Mouse (Mus musculus) 3134 (cell line): ENCODE measurements at regions not wholly inside any gene's neighbourhood (a gene's known extent, or its start where the extent isn't known, plus 50 kb on each side); places are given as distances from the start of the nearest gene placed in this dataset.

ENCODE experiments used
- DNase-seq: peaks from one replicate; pipeline ENCODE4 v3.0.0-alpha.2; 2011; ENCODE audit warnings: low spot score; ENCODE audit not compliant: insufficient read length; ENCODE audit errors: extremely low read depth

DNA sequence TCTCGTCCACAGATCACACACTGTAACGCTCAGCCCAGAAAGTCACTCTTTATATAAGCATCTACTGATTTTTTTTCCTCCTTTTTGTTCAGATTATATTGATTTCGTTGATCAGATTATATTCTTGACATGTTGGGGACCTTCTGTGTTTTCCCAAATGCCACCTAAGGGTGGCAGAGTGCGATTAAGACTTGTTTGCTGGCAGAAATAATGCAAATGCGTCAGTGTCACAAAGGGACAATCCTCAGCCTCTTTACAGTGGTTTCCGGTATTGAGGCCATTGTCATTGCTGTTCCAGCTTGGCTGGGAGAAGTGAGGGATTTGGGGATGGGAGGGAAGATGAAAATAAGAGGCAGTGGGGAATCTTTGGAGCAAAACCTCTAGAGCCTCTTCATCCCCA is 149.2 kb upstream of the Zc3h12a start:
- DNase-seq: no peak

DNA sequence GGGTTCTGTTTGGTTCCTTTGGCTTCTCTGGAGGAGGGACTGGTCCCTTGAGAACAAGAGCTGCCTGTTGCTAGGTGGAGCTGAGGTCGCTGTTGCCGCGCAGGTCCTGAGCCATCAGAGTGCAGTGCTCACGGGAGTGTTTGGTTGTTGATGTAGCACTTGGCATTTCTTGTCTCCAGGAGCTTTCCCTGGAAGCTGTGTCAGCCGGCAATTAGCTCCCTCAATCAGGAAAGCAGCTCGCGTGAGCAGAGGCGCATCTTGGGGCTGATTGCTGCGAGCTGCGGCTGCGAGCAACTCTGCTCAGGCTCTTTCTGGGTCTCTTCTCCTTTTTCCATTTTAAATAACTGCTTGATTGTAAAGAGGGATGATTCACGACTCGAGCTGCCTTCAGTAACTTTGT is 147.6 kb upstream of the Zc3h12a start:
- no peak for DNase-seq

DNA sequence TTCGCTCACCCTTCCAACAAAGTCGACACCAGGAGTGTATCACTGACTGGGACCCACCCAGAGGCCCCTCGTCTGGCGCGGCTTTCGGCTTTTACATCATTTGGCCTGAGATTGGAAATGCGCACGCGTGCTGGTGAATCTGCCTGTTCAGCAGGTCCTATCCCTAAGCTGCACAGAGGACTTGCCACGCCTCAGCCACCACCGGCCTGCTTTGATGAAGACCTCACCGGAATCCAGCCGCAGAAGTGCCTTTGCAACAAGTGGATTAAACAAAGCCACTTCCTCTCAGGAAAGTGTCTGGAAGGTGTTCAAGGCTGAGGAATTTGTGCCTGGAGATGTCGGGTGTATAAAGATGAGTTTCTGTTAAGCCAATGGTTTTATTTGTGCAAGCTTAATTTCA is 143.3 kb upstream of the Zc3h12a start:
- no peak for DNase-seq

DNA sequence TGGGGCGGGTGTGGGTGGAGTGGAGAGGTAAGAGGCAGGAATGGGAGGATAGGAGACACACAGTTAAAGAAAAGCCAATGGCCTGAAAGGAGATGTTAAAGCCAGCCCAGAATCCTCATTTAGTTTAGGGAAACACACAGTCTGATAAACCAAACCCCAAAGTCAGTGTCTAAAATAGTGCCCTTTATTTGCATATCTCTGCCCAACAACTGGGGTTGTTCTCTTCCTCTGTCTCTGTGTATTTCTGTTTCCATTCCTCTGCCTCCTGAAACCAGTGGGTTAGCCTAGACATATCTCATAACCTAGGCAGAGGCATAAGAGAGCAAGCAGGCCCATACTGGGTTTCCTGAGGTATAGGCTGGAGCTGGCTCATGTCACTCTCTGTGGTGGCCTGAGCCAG is 138.6 kb upstream of the Zc3h12a start:
- no peak for DNase-seq

DNA sequence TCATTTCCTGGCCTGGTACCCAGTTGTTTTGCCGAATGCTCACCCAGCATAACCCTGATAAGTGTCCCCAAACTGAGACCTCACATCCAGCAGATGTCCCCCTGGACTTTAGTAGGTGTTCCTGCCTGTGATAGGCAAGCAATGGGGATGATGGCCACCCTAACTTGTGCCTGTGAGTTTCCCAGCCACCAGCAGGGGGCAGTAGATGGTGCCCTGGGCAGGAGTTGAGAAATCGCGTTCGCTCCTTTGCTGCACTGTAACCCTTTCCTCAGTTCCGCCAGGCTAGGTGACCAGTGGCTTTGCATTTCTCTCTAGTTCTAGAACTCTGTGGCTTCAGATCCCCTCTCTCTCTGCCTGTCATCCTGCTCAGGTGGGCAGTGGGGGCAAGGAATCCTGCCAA is 137.9 kb upstream of the Zc3h12a start:
- no peak for DNase-seq

DNA sequence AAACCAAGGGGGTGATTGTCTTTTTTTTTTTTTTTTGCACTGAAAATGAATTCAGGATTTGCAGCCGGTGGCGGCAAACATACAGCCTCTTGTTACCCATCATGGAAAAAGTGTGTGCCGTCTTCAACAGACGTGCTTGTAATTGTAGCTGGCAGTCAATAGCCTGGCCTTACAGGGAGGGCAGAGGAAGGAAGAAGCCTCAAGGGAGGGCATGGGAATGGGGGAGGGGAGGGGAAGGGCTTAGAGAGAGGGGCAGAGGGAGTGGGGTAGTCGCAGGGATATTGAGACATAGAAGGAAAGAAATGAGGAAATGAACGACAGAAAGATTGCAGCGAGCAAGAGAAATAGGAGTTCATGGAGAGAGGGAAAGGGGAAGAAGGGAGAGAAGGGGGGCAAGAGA is 137.4 kb upstream of the Zc3h12a start:
- DNase-seq: no peak

GRCm38 (mm10) chr4:125261547-125261946 is 133.9 kb upstream of the Zc3h12a start:
- no peak for DNase-seq

DNA sequence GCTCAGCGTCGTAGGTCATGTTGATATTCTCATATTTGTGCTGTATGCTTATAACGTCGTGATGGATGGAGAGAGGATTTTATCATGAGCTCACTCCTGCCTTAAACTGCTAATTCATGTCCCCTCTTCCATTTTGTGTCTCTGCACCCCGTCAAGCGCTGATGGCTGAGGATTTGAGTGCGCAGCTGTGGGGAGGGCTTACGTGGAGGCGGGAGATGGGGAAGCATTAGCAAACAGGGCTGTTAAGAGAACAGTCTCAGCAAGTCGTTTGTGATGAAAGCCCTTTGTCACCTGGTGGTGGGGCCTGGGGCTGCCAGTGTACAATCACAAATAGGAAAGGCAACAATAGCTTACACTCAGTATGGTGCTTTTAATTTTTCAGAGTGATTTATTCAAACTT is 131.7 kb upstream of the Zc3h12a start:
- DNase-seq: no peak

GRCm38 (mm10) chr4:125257916-125258315 is 130.3 kb upstream of the Zc3h12a start:
- no peak for DNase-seq

GRCm38 (mm10) chr4:125253161-125253560 is 125.5 kb upstream of the Zc3h12a start:
- no peak for DNase-seq

- no peak for DNase-seq
Observed at GRCm38 (mm10) chr4:125252228-125252627, 124.6 kb upstream of the Zc3h12a start.

DNA sequence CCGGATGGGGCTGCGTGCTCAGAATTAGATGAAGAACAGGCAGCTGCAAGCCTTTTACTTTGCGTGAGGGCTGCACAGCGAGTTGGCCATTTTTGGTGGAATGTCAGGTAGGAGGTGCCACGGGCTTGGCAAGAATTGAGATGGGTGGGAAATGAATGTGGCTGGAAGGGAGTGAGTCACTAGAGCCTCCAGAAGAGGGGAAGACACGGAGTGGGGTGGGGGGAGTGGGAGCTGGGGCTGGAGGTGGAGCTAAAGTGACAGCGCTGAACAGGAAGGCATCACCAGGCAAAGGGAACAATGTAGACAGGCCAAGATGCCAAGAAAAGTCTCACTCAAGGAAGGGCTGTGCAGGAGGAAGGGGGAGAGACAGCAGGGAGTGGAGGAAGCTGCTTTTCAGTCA is 121.4 kb upstream of the Zc3h12a start:
- DNase-seq: no peak

GRCm38 (mm10) chr4:125246171-125246570 is 118.5 kb upstream of the Zc3h12a start:
- DNase-seq: no peak

GRCm38 (mm10) chr4:125242512-125242911 is 114.9 kb upstream of the Zc3h12a start:
- no peak for DNase-seq

DNA sequence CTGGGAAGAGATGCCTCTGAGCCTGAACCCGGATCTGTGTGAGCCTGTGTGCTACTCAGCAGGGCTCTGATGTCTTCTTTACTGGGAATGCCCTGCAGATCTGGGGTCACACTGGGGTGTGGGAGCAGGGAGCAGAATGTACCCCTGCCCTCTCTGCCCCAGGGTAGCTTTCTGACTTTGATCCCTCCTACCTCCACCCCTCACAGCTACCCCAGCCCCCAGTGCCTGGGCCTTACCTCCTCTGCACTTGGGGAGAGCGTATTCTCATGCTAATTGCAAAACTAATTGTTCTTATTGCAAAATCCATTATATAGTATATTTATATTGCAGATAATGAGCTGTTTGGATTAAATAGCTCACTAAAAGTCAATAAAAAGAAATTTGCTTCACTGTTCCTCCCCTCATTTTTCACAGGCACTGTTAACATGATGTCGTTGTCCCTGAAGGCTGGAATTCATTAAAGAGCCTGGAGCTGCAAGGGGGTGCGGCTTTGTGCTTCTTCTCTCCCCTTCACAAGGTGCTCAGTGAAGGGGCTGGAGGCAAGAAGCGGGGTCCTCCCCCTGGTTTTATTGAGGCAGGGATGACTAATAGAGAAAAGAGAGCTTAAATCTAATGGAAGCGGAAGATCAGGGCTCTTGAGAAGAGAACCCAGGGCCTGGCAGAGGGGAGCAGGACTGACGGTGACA is 114.1 kb upstream of the Zc3h12a start:
- no peak for DNase-seq

- DNase-seq: no peak
Observed at GRCm38 (mm10) chr4:125231711-125232260, 104.1 kb upstream of the Zc3h12a start.

DNA sequence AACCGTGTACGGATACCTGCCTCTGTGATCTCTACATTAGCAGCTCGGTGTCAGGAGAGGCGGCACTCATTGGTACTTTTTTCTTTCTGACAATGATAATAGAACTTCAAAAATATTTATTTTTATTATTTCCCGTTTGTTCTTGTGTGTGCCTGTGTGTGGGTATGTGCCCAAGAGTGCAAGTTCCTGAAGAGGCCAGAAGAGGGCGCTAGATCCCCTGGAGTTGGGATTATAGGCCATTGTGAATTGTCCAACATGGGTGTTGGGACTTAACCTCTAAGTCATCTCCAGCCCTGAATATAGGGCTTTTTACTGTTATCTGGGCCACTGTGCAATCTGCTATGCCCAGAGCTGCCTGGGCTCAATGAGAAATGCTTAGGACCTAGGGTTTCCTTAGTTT is 99.6 kb upstream of the Zc3h12a start:
- no peak for DNase-seq

GRCm38 (mm10) chr4:125222922-125223321 is 95.3 kb upstream of the Zc3h12a start:
- no peak for DNase-seq

DNA sequence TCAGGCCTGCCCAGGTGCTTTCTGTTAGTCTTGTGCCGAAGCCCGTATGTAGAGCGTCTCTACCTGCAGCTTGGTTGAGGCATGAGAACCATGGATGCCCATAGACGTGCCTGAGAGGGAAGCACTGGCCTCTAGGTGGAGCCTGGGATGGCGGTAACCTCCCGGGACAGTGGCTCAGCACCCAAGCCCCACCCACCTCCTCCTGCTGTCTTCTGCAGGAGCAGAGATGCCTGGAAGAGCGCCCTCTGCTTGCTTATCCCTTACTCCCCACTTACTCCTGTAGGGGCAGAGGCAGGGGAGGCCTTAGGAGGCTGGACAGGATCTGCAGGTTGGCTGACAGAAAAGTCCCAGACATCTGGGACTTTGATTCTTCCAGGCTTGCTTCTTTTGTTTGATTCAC is 92.7 kb upstream of the Zc3h12a start:
- peak; percentile 70 for DNase-seq

GRCm38 (mm10) chr4:125219209-125219608 is 91.6 kb upstream of the Zc3h12a start:
- DNase-seq: no peak

- DNase-seq: no peak
Observed at GRCm38 (mm10) chr4:125214306-125214705, 86.7 kb upstream of the Zc3h12a start.

- DNase-seq: peak; percentile 64
Observed at GRCm38 (mm10) chr4:125212176-125212530, 84.5 kb upstream of the Zc3h12a start.
